In the genomic region with DNA sequence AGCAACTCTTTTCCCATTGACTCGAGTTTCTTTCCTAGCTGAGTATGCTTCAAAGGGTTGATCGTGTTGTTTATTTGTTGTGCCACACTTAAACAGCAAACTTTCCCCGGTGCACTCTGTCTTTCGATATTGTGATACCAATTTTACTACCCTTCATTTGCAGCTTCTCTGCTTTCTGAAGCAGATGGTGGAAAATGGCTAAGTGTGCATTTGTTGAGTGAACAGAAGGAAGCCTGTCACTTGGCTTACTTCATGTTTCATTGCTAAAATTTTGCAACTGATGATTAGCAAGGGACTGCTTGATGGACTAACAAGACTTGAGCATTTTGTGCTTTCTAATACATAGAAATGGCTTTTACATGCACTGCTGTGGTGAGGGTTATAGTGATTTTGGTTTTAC, we compare ENCODE assay signal across 31 mouse cellular contexts.
A peak's percentile ranks its signal among the peaks of the same experiment; 100 is the strongest.
DNase-seq lines count a peak whose midpoint lies in the region; ATAC-seq and TF ChIP-seq lines count a peak whose summit lies in the region.
"Had no signal": no experiment of that assay in that cellular context is flagged by ENCODE, and none has a peak within 500 bp of the region (broad histone marks: within the 10 kb centered on the region; RNA-seq: fewer than 3 reads in every experiment).

No protein-coding gene starts in this region.

- no peak overlapping the region for H3K4me3 ChIP-seq in forebrain, postnatal 0 days (ENCODE audit: low read depth, low read length)
- H3K4me3 ChIP-seq in forebrain, embryonic 15.5 days, result no peak overlapping the region
- H3K4me3 ChIP-seq: embryonic facial prominence, embryonic 13.5 days; hindbrain, embryonic 13.5 days; left cerebral cortex, adult 2 months; limb, embryonic 12.5 days; liver, embryonic 15.5 days; lung, embryonic 15.5 days; midbrain, embryonic 10.5 days; stomach, embryonic 15.5 days had no signal

- ATAC-seq in forebrain, postnatal 0 days, result 0 out of 2 replicates have a peak, but pooled peaks have one; percentile 23
- no peak; the same call in 1 of the 2 replicates for ATAC-seq in forebrain, embryonic 15.5 days (replicated peaks)
- ATAC-seq in activated CD4-positive, CD25-positive, alpha-beta regulatory T cell, adult 4 months, result no peak
- ATAC-seq: CD4-positive, CD25-positive, alpha-beta regulatory T cell, adult 4 months; intestine, embryonic 16.5 days; midbrain, embryonic 16.5 days had no signal

- no peaks in the 10 kb centered on the region for H3K4me1 ChIP-seq in forebrain, postnatal 0 days (ENCODE audit: insufficient read depth)
- no peaks in the 10 kb centered on the region for H3K4me1 ChIP-seq in forebrain, embryonic 15.5 days
- H3K4me1 ChIP-seq: embryonic facial prominence, embryonic 13.5 days; hindbrain, embryonic 13.5 days; limb, embryonic 12.5 days; liver, embryonic 15.5 days; lung, embryonic 15.5 days; midbrain, embryonic 10.5 days; stomach, embryonic 15.5 days had no signal

- no peaks in the 10 kb centered on the region for H3K36me3 ChIP-seq in forebrain, postnatal 0 days (ENCODE audit: insufficient read depth)
- H3K36me3 ChIP-seq in forebrain, embryonic 15.5 days, result no peaks in the 10 kb centered on the region
- H3K36me3 ChIP-seq: embryonic facial prominence, embryonic 13.5 days; hindbrain, embryonic 13.5 days; limb, embryonic 12.5 days; liver, embryonic 15.5 days; lung, embryonic 15.5 days; midbrain, embryonic 10.5 days; stomach, embryonic 15.5 days had no signal

- peak; percentile 63 for DNase-seq in forebrain, postnatal 0 days
- peak; percentile 32 for DNase-seq in brain, adult 2 months (ENCODE audit: low read depth, low spot score)
- peak; percentile 17 to 24 for DNase-seq in layer of hippocampus, adult 8-10 months (ENCODE audit: low spot score in 2 of 2)
- no peak for DNase-seq in cerebellum, adult 11-12 months
- DNase-seq in thymus, adult 18-20 months, result no peak
- DNase-seq: adrenal gland, adult 8-10 months; cerebellum, adult 18-20 months; cerebellum, postnatal 10 days; gastrocnemius, postnatal 14 days; heart, adult 11 months; heart, postnatal 36 days; kidney, adult 8-10 months; kidney, postnatal 4 days; right cerebral cortex, postnatal 25 days; thymus, adult 2 months; thymus, postnatal 4 days had no signal

- H3K4me2 ChIP-seq in forebrain, postnatal 0 days (ENCODE audit: low read depth), result no peak overlapping the region
- H3K4me2 ChIP-seq in forebrain, embryonic 15.5 days (replicated peaks), result no peak overlapping the region
- H3K4me2 ChIP-seq: embryonic facial prominence, embryonic 13.5 days; heart, embryonic 11.5 days; hindbrain, embryonic 13.5 days; limb, embryonic 12.5 days; liver, embryonic 15.5 days; lung, embryonic 15.5 days; stomach, embryonic 15.5 days had no signal

- H3K27ac ChIP-seq in forebrain, postnatal 0 days (ENCODE audit: low read depth, low read length), result no peak overlapping the region
- H3K27ac ChIP-seq in forebrain, embryonic 15.5 days (replicated peaks), result no peak overlapping the region
- H3K27ac ChIP-seq: embryonic facial prominence, embryonic 13.5 days; hindbrain, embryonic 13.5 days; kidney, postnatal 0 days; left cerebral cortex, adult 2 months; limb, embryonic 12.5 days; liver, embryonic 15.5 days; lung, embryonic 15.5 days; midbrain, embryonic 10.5 days; stomach, embryonic 15.5 days had no signal

- WGBS in forebrain, postnatal 0 days, result 50% methylated on average over 4 of the region's 4 CpGs
- 70% methylated on average over 4 of the region's 4 CpGs for WGBS in forebrain, embryonic 15.5 days

- no peaks in the 10 kb centered on the region for H3K9me3 ChIP-seq in forebrain, postnatal 0 days (ENCODE audit: low read length)
- H3K9me3 ChIP-seq in forebrain, embryonic 15.5 days, result no peaks in the 10 kb centered on the region
- H3K9me3 ChIP-seq: embryonic facial prominence, embryonic 13.5 days; hindbrain, embryonic 13.5 days; limb, embryonic 12.5 days; liver, embryonic 15.5 days; lung, embryonic 15.5 days; midbrain, embryonic 10.5 days; stomach, embryonic 15.5 days had no signal

- H3K9ac ChIP-seq in forebrain, postnatal 0 days, result no peak overlapping the region
- no peak overlapping the region for H3K9ac ChIP-seq in forebrain, embryonic 15.5 days (replicated peaks)
- H3K9ac ChIP-seq: embryonic facial prominence, embryonic 13.5 days; hindbrain, embryonic 13.5 days; limb, embryonic 12.5 days; liver, embryonic 15.5 days; lung, embryonic 15.5 days; stomach, embryonic 15.5 days had no signal

- no peaks in the 10 kb centered on the region for H3K27me3 ChIP-seq in forebrain, postnatal 0 days (ENCODE audit: insufficient read depth, low read length)
- H3K27me3 ChIP-seq in forebrain, embryonic 15.5 days, result no peaks in the 10 kb centered on the region
- H3K27me3 ChIP-seq: embryonic facial prominence, embryonic 13.5 days; hindbrain, embryonic 13.5 days; limb, embryonic 12.5 days; liver, embryonic 15.5 days; lung, embryonic 15.5 days; stomach, embryonic 15.5 days had no signal

- TF ChIP-seq CTCF in forebrain, postnatal 0 days (IDR thresholded peaks at IDR 0.05; ENCODE audit: low read depth), result no peak

Comparison
In these comparisons a context has a peak if more than half of its experiments do, and no peak if none do; other contexts are left out.
1. DNase-seq: peak in forebrain, postnatal 0 days (single experiment), brain, adult 2 months (single experiment) and layer of hippocampus, adult 8-10 months (2 of 2); none in cerebellum, adult 11-12 months (single experiment) and thymus, adult 18-20 months (0 of 2).